Mouse (Mus musculus): ENCODE data around the gene Nme3. TPM values are rescaled to one million over a fixed set of nuclear protein-coding genes. Genes with fewer than 3 reads are reported as not detected.

Gene Nme3
- polyA plus RNA-seq, 1 experiment from 2014 or later, result 8.8 TPM

DNA sequence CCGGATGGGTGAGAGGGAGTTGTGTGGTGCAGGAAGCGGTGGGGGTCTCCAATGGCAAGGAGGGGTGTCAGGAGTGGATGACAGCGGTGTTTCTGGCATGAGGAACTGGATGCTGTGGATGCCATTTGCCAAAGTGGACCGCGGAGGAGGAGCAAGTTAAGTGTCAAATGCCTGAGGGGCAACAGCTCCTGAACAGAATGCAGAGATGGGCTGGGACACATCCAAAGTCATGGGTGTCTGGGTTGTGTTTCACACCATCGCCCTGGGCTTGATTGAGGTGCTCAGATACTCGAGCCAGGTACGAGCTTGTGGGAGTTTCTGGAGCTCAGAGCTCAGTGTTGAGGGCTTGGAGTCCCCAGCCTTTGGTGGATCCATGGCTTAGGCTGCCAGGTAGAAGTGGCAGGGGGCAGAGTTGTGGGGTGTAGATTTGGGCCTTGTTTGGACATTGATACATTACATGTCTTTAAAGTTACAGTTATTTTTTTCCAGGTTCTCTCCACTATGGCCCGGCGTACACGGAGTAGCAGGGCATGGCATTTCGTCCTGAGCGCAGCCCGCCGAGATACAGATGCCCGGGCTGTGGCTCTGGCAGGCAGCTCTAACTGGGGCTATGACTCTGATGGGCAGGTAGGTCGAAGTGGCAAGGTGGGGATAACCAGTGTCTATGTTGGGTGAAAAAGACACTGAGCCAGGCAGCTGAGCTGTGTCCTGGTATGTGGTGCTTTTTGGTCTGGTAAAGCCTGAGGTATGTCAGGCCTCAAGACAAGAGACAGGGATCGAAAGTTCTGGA lies 8.8 kb upstream of the Nme3 start:
- WGBS (ENCODE audit: missing documents), result 64% methylated on average over 18 of the region's 18 CpGs
- Histone ChIP-seq H3K27ac (peak overlapping the region; percentile 28; the same call in 1 of the 2 replicates), H3K79me2 (ENCODE audit: inconsistent target) (peaks cover 44% of the 10 kb centered on the region), H3K36me3 (ENCODE audit: inconsistent target) (peaks cover 44% of the 10 kb centered on the region), H3K4me3 (ENCODE audit: inconsistent target) (peak overlapping the region; percentile 84)

DNA sequence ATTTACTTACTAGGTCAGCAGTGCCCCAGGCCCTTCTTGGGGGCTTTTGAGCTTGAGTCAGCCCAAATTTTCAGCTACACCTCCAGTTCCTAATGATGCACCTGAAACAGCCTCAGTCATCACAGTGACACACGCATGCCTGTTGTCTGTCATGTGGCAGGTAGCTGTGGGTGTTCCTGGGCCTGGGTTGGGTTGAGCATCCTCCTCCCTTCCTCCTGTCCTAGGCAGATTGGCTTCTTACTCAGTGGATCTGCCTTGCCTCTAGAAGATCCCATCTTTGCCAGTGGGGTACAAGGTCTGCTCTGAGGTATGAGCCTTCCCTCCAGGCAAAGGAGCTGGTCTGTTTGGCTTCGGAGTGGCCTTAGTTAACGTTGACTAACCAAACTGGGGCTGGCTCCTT lies 7.4 kb upstream of the Nme3 start:
- Histone ChIP-seq H3K36me3 (ENCODE audit: inconsistent target) (peaks cover 42% of the 10 kb centered on the region), H3K27ac (no peak overlapping the region), H3K4me3 (ENCODE audit: inconsistent target) (no peak overlapping the region), H3K79me2 (ENCODE audit: inconsistent target) (peaks cover 51% of the 10 kb centered on the region)
- WGBS (ENCODE audit: missing documents), result 97% methylated on average over 3 of the region's 3 CpGs

DNA sequence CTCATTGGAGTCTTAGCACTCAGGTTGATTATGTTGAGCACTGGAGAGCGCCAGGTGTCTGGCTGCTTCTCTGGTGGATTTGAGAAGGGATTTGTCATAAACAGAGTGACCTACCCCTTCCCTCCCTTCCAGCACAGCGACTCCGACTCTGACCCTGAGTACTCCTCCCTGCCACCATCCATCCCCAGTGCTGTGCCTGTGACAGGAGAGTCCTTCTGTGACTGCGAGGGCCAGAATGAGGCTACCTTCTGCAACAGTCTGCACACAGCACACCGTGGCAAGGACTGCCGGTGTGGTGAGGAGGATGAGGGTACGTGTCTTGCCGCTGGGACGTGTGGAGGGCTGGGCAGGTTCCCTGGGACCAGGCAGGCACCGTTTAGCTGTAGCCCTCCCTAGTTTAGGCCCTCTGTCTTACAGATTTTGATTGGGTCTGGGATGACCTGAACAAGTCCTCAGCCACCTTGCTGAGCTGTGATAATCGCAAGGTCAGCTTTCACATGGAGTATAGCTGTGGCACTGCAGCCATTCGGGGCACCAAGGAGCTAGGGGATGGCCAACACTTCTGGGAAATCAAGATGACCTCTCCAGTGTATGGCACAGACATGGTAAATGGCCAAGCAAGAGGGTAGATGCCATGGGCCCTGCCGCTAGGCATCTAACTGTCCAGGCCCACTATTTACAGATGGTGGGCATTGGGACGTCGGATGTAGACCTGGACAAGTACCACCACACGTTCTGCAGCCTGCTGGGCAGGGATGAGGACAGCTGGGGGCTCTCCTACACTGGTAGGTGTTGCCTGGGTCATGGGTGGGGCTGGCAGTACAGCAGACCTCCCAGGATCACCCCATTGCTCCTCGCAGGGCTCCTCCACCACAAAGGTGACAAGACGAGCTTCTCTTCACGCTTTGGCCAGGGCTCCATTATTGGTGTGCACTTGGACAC lies 5.9 kb upstream of the Nme3 start:
- peaks cover 48% of the 10 kb centered on the region for H3K79me2 ChIP-seq (ENCODE audit: inconsistent target)
- peaks cover 36% of the 10 kb centered on the region for H3K36me3 ChIP-seq (ENCODE audit: inconsistent target)
- WGBS (ENCODE audit: missing documents), result 91% methylated on average over 19 of the region's 19 CpGs

DNA sequence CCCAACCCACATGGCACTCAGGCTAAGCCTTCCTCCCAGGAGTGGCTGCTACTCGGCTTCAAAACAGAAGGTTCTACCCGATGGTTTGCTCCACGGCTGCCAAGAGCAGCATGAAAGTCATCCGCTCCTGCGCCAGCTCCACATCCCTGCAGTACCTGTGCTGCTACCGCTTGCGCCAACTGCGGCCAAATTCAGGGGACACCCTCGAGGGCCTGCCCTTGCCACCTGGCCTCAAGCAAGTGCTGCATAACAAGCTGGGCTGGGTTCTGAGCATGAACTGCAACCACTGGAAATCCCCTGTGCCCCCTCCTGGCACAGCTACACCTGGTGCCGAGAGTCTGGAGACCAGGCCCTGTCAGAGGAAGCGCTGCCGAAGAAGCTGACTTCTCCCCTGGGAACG lies 5.0 kb upstream of the Nme3 start:
- H3K27ac ChIP-seq, result no peak overlapping the region

More for the DNA sequence above, 5.9 kb upstream of the Nme3 start:
- Histone ChIP-seq H3K27ac (no peak overlapping the region), H3K4me3 (ENCODE audit: inconsistent target) (no peak overlapping the region)

DNA sequence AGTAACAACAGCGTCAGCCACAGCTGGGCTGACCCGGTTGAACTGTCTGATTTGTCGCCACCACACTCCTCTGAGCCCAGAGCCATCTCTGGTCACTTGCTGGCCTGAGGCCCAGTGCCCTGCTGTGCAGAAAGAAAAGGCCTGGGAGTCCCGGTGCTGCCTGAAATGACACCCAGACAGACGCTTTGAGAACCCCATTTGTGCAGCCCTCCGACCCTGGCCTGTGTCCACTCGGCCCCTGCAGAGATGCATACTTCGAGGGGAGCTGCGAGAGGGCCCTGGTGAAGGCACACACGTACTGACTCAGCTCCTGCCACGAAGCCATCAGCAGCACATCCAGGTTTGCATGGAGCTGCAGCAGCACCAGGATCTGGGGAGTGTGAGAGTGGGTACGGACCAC lies 3.5 kb upstream of the Nme3 start:
- H3K36me3 ChIP-seq (ENCODE audit: inconsistent target), result peaks cover 36% of the 10 kb centered on the region
- H3K79me2 ChIP-seq (ENCODE audit: inconsistent target), result peaks cover 36% of the 10 kb centered on the region
- WGBS (ENCODE audit: missing documents), result 90% methylated on average over 10 of the region's 12 CpGs
- H3K4me3 ChIP-seq (ENCODE audit: inconsistent target), result no peak overlapping the region
- no peak overlapping the region for H3K27ac ChIP-seq

More for the DNA sequence above, 5.0 kb upstream of the Nme3 start:
- Histone ChIP-seq H3K36me3 (ENCODE audit: inconsistent target) (peaks cover 36% of the 10 kb centered on the region), H3K79me2 (ENCODE audit: inconsistent target) (peaks cover 46% of the 10 kb centered on the region), H3K4me3 (ENCODE audit: inconsistent target) (no peak overlapping the region)
- 93% methylated on average over 12 of the region's 13 CpGs for WGBS (ENCODE audit: missing documents)

DNA sequence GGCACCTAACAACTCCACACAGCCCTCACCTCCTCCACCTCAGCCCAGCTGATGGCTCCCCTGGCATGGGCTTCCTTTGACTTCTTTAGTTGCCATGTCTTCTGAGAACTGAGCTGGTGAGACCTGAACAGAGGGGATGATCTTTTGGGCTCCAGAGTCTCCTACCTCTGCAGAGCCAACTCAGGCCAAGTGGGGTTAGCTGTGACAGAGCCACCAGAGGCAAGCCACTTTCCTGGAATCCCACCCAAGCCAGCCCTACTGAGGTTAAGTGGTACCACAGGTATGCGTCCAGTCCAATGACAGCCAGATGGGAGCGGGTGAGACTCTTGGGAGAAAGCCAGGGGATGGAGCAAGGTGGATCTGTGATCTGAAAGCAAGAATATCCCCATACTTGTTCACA lies 3.0 kb upstream of the Nme3 start:
- peaks cover 37% of the 10 kb centered on the region for H3K36me3 ChIP-seq (ENCODE audit: inconsistent target)
- 96% methylated on average over 2 of the region's 2 CpGs for WGBS (ENCODE audit: missing documents)
- H3K4me3 ChIP-seq (ENCODE audit: inconsistent target), result no peak overlapping the region
- H3K27ac ChIP-seq, result no peak overlapping the region
- peaks cover 31% of the 10 kb centered on the region; the same call in 1 of the 2 replicates for H3K79me2 ChIP-seq (ENCODE audit: inconsistent target)

DNA sequence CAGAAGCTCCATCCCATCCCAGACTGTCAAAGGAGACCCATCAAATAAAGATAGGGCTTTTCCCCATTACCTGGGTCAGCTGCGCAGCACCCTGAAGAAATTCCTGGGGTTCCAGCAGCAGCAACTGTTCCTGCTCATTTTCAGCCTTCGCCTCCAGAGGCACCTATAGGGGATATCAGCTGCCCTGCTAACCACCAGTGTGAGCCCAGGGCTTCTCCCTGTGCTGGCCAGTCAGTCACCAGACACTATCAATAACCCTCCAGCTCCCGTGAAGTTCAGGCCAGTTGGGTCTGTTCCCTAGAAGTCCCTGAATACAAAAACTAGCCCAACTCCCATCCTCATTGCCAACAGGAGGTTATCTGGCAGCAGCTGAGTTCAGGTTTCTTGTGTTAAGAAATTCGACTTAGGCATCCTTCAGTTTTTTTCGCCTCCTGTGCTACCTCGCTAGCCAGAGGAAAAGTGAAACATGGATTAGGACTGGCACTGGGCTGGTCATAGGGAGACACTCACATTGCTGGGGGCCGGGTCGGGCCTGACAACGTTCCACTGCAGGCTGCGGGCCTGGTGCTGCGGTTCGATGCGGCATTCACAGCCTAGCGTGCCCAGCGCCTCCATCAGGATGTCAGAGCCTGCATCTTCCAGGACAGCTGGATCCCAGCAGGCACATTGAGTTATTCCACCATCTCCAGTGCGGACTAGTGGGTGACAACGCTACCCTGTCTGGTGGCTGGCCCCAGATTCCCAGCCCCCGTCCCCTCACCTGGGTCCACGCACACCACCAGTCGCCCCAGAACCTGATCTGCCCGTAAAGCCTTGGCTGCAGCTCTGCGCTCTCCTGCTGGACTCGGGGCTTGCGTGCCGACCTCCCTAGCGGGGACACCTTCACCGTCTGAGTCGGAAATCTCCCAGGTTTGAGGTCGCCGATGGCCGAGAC lies 2.0 kb upstream of the Nme3 start:
- peaks cover 47% of the 10 kb centered on the region for H3K36me3 ChIP-seq (ENCODE audit: inconsistent target)
- H3K4me3 ChIP-seq (ENCODE audit: inconsistent target), result peak overlapping the region; percentile 88
- peak overlapping the region; percentile 38; the same call in 1 of the 2 replicates for H3K27ac ChIP-seq
- 12% methylated on average over 30 of the region's 31 CpGs for WGBS (ENCODE audit: missing documents)
- peaks cover 22% of the 10 kb centered on the region; the same call in 1 of the 2 replicates for H3K79me2 ChIP-seq (ENCODE audit: inconsistent target)

DNA sequence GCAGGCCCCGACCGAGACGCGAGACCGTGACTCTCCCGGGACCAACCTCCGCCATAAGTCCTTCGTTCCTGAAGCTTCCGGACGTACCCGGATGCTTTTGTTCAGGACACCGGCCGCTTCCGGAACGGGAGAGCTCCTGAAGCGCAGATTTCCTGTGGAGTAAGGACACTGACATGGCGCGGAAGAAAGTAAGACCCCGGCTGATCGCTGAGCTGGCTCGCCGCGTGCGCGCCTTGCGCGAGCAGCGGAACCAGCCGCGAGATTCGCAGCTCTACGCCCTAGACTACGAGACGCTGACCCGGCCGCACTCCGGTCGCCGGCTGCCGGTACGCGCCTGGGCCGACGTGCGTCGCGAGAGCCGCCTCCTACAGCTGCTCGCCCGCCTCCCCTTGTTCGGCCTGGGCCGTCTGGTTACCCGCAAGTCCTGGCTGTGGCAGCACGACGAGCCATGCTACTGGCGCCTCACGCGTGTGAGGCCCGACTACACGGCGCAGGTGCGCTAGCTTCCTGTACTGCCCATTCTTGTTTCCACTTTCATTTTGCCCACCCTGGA lies 1.2 kb upstream of the Nme3 start, which contains the start of the genes Eme2 and Mrps34:
Eme2 (minus strand) TSS at position 93 of the 553 bp plus-strand sequence.
Mrps34 (plus strand) TSS at position 122 of the 553 bp plus-strand sequence.
- peaks cover 22% of the 10 kb centered on the region; the same call in 1 of the 2 replicates for H3K79me2 ChIP-seq (ENCODE audit: inconsistent target)
- under 1% methylated on average over 61 of the region's 62 CpGs for WGBS (ENCODE audit: missing documents)
- H3K27ac ChIP-seq, result peak within 1 kb of the TSS; percentile 38
- H3K36me3 ChIP-seq (ENCODE audit: inconsistent target), result peaks cover 54% of the 10 kb centered on the region
- peak within 1 kb of the TSS; percentile 88 for H3K4me3 ChIP-seq (ENCODE audit: inconsistent target)

DNA sequence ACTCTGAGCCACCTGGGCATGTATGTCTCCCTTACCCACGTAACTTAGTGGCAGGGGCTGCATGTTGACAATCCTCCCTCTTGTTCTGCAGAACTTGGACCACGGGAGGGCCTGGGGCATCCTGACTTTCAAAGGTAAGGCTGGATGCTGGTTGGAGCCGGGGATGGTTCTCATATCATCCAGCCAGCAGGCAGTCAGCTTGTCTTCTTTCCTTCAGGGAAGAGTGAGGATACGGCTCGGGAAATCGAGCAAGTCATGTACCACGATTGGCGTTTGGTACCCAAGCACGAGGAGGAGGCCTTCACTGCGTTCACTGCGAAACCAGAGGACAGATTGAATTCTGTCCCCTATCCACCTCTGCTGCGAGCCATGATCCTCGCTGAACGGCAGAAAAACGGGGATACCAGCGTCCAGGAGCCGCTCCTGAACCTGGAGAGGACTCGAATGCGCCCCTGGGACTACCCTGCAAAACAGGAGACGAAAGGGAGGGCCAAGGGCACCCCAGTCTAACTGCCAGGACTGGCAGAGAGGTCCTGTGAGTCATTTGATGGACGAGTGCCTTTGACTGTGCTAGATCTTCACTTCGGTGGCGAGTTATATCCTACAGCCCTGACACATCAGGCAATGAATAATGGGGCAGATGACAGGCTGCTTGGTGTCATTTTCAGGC lies 594 bp upstream of the Nme3 start:
- H3K36me3 ChIP-seq (ENCODE audit: inconsistent target), result peaks cover 54% of the 10 kb centered on the region
- peaks cover 22% of the 10 kb centered on the region; the same call in 1 of the 2 replicates for H3K79me2 ChIP-seq (ENCODE audit: inconsistent target)
- peak overlapping the region; percentile 33 for H3K27ac ChIP-seq
- WGBS (ENCODE audit: missing documents), result 8% methylated on average over 23 of the region's 23 CpGs
- peak overlapping the region; percentile 88 for H3K4me3 ChIP-seq (ENCODE audit: inconsistent target)

DNA sequence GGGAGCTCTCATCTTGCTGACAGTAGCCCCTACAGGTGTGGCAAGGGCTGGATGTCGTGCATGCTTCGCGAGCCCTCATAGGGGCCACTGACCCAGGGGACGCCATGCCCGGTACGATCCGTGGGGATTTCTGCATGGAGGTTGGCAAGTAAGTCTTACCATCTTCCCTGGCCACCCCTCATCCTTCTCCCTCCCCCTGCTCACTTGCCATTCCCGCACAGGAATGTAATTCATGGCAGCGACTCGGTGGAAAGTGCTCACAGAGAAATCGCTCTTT lies 631 bp downstream of the Nme3 start:
- Histone ChIP-seq H3K27ac (no peak overlapping the region), H3K4me3 (ENCODE audit: inconsistent target) (peak overlapping the region; percentile 88), H3K79me2 (ENCODE audit: inconsistent target) (peaks cover 22% of the 10 kb centered on the region; the same call in 1 of the 2 replicates), H3K36me3 (ENCODE audit: inconsistent target) (peaks cover 54% of the 10 kb centered on the region)
- WGBS (ENCODE audit: missing documents), result 61% methylated on average over 11 of the region's 11 CpGs

DNA sequence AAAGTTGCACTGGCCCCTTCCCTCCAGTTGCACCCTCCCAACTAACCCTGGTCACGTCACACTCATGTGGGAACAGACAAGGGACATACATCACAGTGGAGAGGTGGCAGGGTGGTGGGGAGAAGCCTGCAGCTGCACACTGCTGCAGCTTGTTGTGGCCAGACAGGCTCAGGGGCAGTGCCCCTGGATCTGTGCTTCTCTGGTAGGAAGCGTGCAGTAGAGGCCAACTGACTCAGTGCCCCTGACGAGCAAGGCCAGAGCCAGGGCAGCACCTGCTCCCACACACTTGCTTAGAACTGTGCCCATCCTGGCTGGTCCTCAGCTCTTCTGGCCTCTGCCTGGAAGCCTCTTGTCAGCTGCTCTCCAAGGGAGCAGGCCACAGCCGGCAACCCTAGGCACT lies 1.3 kb downstream of the Nme3 start:
- 95% methylated on average over 4 of the region's 4 CpGs for WGBS (ENCODE audit: missing documents)
- Histone ChIP-seq H3K27ac (no peak overlapping the region), H3K4me3 (ENCODE audit: inconsistent target) (no peak overlapping the region), H3K79me2 (ENCODE audit: inconsistent target) (peaks cover 22% of the 10 kb centered on the region; the same call in 1 of the 2 replicates), H3K36me3 (ENCODE audit: inconsistent target) (peaks cover 54% of the 10 kb centered on the region)

DNA sequence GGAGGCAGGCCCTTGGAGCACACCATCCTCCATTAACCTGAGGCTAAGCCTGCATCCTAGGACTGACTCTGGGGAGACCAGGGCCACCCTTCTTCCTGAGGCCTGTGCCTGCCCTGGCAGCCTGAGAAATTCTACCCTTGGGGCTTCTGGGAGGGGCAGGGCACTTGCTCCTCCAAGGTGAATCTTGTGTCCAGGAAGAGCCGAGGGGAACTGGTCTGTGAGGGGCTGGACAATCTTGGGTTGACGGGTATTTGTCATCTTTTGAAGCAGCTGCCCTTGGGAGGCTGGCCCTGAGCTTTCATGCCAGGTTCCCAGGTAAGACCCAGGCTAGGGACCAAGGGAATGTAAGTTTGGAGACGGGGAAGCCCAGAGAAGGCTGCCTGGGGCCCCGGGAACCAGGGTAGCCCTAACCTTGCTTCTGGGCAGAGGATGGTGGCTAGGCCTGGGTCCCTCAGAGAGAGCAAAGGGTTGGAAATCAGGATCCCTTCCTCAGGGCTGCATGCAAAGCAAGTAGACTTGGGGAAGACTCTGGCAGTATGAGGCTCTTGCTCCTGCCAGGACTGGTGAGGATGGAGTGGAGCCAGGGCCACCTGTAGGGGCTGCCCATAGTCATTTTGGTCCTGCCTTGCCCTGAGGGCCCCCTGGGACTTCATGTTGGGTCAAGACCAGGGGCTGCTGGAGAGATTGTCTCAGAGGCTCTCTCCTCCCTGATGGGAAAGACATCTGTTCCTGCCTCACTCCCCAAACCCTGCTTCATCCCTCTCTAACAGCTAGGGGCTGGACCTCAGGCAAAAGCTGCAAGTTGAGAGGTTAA lies 1.9 kb downstream of the Nme3 start:
- Histone ChIP-seq H3K27ac (no peak overlapping the region), H3K36me3 (ENCODE audit: inconsistent target) (peaks cover 54% of the 10 kb centered on the region), H3K79me2 (ENCODE audit: inconsistent target) (peaks cover 20% of the 10 kb centered on the region; the same call in 1 of the 2 replicates), H3K4me3 (ENCODE audit: inconsistent target) (no peak overlapping the region)
- 91% methylated on average over 4 of the region's 4 CpGs for WGBS (ENCODE audit: missing documents)
